Mouse (Mus musculus) stomach, embryonic 14.5 days (tissue): ENCODE results near the gene Timp4. TPM values are rescaled to one million over a fixed set of nuclear protein-coding genes. Genes with fewer than 3 reads are reported as not detected.

Experiments
- ATAC-seq: fragments of 200-750 bp; cut with Nextera tagmentation; 2 replicates; pipeline ENCODE4 v1.8.0; 2017; ENCODE audit warnings: low read depth, moderate TSS enrichment; ENCODE audit not compliant: insufficient number of reproducible peaks, insufficient read depth, low FRiP score
- H3K27ac ChIP-seq: fragments of 300-500 bp; sonication (generic); 2 replicates; pipeline ENCODE4 v1.5.1; 2014; ENCODE audit warnings: mild to moderate bottlenecking, low read length, moderate library complexity, mixed read lengths
- H3K27me3 ChIP-seq: fragments of 300-500 bp; sonication (generic); 2 replicates; pipeline ENCODE4 v1.6.1; 2014; ENCODE audit warnings: low read length, control low read depth, mixed read lengths; ENCODE audit not compliant: control insufficient read depth, insufficient read depth
- H3K36me3 ChIP-seq: fragments of 300-500 bp; sonication (generic); 2 replicates; pipeline ENCODE4 v1.6.1; 2014; ENCODE audit warnings: mild to moderate bottlenecking, control low read depth, low read length, moderate library complexity, mixed read lengths; ENCODE audit not compliant: control insufficient read depth, insufficient read depth
- H3K4me1 ChIP-seq: fragments of 300-500 bp; sonication (generic); 2 replicates; pipeline ENCODE4 v1.6.1; 2014; ENCODE audit warnings: low read length, control low read depth, mixed read lengths; ENCODE audit not compliant: control insufficient read depth, insufficient read depth
- H3K4me2 ChIP-seq: fragments of 300-500 bp; sonication (generic); replicated peaks from 2 replicates; pipeline ENCODE4 v1.6.1; 2014; ENCODE audit warnings: low read depth, low read length, control low read depth
- H3K4me3 ChIP-seq: fragments of 300-500 bp; sonication (generic); 2 replicates; pipeline ENCODE4 v1.5.1; 2014; ENCODE audit warnings: low read depth, low read length, control low read depth
- H3K9ac ChIP-seq: fragments of 300-500 bp; sonication (generic); replicated peaks from 2 replicates; pipeline ENCODE4 v1.6.1; 2014; ENCODE audit warnings: low read depth, mild to moderate bottlenecking, control low read depth, low read length, moderate library complexity, mixed read lengths
- H3K9me3 ChIP-seq: fragments of 300-500 bp; sonication (generic); 2 replicates; pipeline ENCODE4 v1.6.1; 2016; ENCODE audit warnings: low read depth, low read length, control low read depth; ENCODE audit not compliant: control insufficient read depth
- WGBS: fragments of 180-500 bp; shearing (Covaris S2); extraction: QIAGEN DNeasy Blood & Tissue Kit; methylation state at CpG from one replicate; pipeline ENCODE4 v1.1.7; 2014; 5-methylcytosine and 5-hydroxymethylcytosine counted together
- polyA plus RNA-seq: library from polyadenylated mRNA; unstranded; fragments of >200 nt; fragmentation: Nextera tagmentation; extraction: Ambion mirVana; gene quantifications from 2 replicates; pipeline ENCODE4 v1.2.1, GENCODE M21; 2014

The Timp4 gene
- polyA plus RNA-seq, 1 experiment from 2014 or later: 0.85 TPM

GRCm38 (mm10) chr6:115227529-115227928 lies 24.5 kb downstream of the Timp4 start:
- no peaks in the 10 kb centered on the region for H3K27me3 ChIP-seq
- H3K4me1 ChIP-seq: no peaks in the 10 kb centered on the region
- H3K36me3 ChIP-seq: no peaks in the 10 kb centered on the region
- H3K9ac ChIP-seq: no peak overlapping the region
- H3K27ac ChIP-seq: no peak overlapping the region
- no peak overlapping the region for H3K4me2 ChIP-seq
- H3K9me3 ChIP-seq: no peaks in the 10 kb centered on the region
- H3K4me3 ChIP-seq: no peak overlapping the region
- 0 out of 2 replicates have a peak, but pooled peaks have one; percentile 49 for ATAC-seq
- WGBS: 7% methylated on average over 2 of the region's 2 CpGs

DNA sequence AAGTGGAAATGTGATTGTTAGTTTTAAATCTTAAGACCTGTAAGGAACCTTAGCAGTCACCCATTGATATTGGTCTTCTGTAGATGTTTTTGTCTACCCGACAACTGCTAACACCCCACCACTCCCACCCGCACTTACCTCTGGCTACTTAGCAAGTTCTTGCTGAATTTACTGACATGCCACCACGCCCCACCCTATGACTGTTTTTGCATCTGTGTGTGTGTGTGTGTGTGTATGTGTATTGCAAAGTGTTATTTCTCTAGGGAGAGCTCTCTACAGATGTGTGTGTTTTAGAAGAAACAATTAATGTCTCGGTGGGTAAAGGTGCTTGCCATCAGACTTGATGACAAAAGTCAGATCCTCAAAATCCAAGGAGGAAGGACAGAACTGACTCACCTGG lies 25.0 kb downstream of the Timp4 start, which contains the start of gene Gm17482:
Gene Gm17482 (plus strand): TSS at position 301 of the 400 bp plus-strand sequence.
- 74% methylated on average over 4 of the region's 4 CpGs for WGBS
- no peak within 1 kb of the TSS for H3K27ac ChIP-seq
- ATAC-seq: no peak
- no peak within 1 kb of the TSS for H3K4me3 ChIP-seq
- no peaks in the 10 kb centered on the region for H3K9me3 ChIP-seq
- H3K4me1 ChIP-seq: no peaks in the 10 kb centered on the region
- no peak within 1 kb of the TSS for H3K9ac ChIP-seq
- H3K4me2 ChIP-seq: no peak within 1 kb of the TSS
- no peaks in the 10 kb centered on the region for H3K27me3 ChIP-seq
- H3K36me3 ChIP-seq: no peaks in the 10 kb centered on the region

GRCm38 (mm10) chr6:115225519-115225918 lies 26.5 kb downstream of the Timp4 start:
- no peak overlapping the region for H3K9ac ChIP-seq
- no peaks in the 10 kb centered on the region for H3K27me3 ChIP-seq
- H3K4me3 ChIP-seq: no peak overlapping the region
- no peaks in the 10 kb centered on the region for H3K4me1 ChIP-seq
- no peaks in the 10 kb centered on the region for H3K9me3 ChIP-seq
- 41% methylated on average over 3 of the region's 3 CpGs for WGBS
- no peak overlapping the region for H3K27ac ChIP-seq
- H3K36me3 ChIP-seq: no peaks in the 10 kb centered on the region
- no peak overlapping the region for H3K4me2 ChIP-seq
- ATAC-seq: no peak

DNA sequence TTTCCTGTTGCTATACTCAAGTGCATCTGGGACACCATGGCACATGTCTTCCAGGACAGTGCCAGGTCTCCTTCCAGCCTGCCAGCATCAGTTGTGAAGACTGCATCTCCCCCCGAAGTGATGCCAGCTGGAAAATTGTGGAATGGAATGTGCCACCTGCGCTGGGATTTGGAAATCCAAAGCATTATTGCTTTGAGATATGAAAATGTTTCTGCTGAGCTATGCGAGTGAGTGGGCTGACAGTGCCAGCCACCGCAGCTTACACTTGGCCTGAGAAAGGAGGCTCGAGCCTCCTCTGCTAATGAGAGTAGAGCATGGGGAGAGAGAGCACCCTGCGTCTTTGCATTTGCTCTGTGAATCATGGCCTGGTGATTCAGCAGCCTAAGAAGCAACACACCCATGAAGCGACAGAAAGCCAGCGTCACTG lies 30.8 kb downstream of the Timp4 start:
- Histone ChIP-seq H3K36me3 (no peaks in the 10 kb centered on the region), H3K4me3 (no peak overlapping the region), H3K9ac (no peak overlapping the region), H3K27me3 (no peaks in the 10 kb centered on the region), H3K4me2 (no peak overlapping the region), H3K9me3 (no peaks in the 10 kb centered on the region), H3K4me1 (no peaks in the 10 kb centered on the region), H3K27ac (no peak overlapping the region)
- 81% methylated on average over 8 of the region's 8 CpGs for WGBS
- no peak for ATAC-seq

DNA sequence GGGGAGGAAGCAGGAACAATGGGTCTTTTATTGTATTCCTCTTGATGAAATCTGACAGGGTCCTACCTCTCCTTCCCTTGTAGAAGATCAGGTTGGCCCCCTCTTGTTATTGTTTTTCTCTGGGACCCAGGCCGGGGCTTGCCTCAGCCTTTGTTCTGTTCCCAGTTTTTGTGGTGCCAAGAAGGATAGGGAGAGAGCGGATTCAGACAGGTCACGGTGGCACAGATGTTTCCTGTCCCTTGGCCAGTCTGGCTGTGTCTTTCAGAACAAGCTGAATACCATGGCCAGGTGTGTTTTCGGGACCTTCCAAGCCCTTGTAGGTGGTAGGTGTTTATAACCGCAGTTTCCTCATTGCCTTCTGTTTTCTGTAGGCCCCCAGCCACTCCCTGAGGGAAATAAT lies 38.9 kb downstream of the Timp4 start:
- Histone ChIP-seq H3K27ac (peak overlapping the region; percentile 56; the same call in 1 of the 2 replicates), H3K36me3 (no peaks in the 10 kb centered on the region), H3K9ac (no peak overlapping the region), H3K4me1 (peaks cover 5% of the 10 kb centered on the region), H3K9me3 (no peaks in the 10 kb centered on the region), H3K4me2 (no peak overlapping the region), H3K4me3 (no peak overlapping the region), H3K27me3 (no peaks in the 10 kb centered on the region)
- ATAC-seq: no peak
- 60% methylated on average over 5 of the region's 5 CpGs for WGBS

- Histone ChIP-seq H3K4me3 (no peak overlapping the region), H3K36me3 (no peaks in the 10 kb centered on the region), H3K9ac (no peak overlapping the region), H3K4me1 (peaks cover 5% of the 10 kb centered on the region), H3K9me3 (no peaks in the 10 kb centered on the region), H3K4me2 (no peak overlapping the region), H3K27ac (peak overlapping the region; percentile 56; the same call in 1 of the 2 replicates), H3K27me3 (no peaks in the 10 kb centered on the region)
- 36% methylated on average over 5 of the region's 5 CpGs for WGBS
- ATAC-seq: no peak
These were observed 39.7 kb downstream of the Timp4 start for GRCm38 (mm10) chr6:115212132-115212903.

- no peaks in the 10 kb centered on the region for H3K9me3 ChIP-seq
- no peaks in the 10 kb centered on the region for H3K36me3 ChIP-seq
- no peak overlapping the region; the same call in 1 of the 2 replicates for H3K27ac ChIP-seq
- no peaks in the 10 kb centered on the region for H3K27me3 ChIP-seq
- no peak overlapping the region for H3K9ac ChIP-seq
- peaks cover 5% of the 10 kb centered on the region for H3K4me1 ChIP-seq
- no peak overlapping the region for H3K4me2 ChIP-seq
- H3K4me3 ChIP-seq: no peak overlapping the region
- 50% methylated on average over 3 of the region's 3 CpGs for WGBS
- no peak; the same call in 1 of the 2 replicates for ATAC-seq
These were observed 41.2 kb downstream of the Timp4 start for GRCm38 (mm10) chr6:115210820-115211219.

GRCm38 (mm10) chr6:115210187-115210586 lies 41.8 kb downstream of the Timp4 start:
- Histone ChIP-seq H3K4me1 (peaks cover 5% of the 10 kb centered on the region), H3K9me3 (no peaks in the 10 kb centered on the region), H3K4me3 (no peak overlapping the region), H3K9ac (no peak overlapping the region), H3K27me3 (no peaks in the 10 kb centered on the region), H3K36me3 (no peaks in the 10 kb centered on the region), H3K27ac (peak overlapping the region; percentile 41; the same call in 1 of the 2 replicates), H3K4me2 (no peak overlapping the region)
- WGBS: 56% methylated on average over 2 of the region's 2 CpGs
- no peak for ATAC-seq
